Mouse (Mus musculus): ENCODE measurements around the gene Cldn10. TPM values are rescaled to one million over a fixed set of nuclear protein-coding genes. Genes with fewer than 3 reads are reported as not detected.

The Cldn10 gene
- polyA plus RNA-seq, 1 experiment from 2014 or later: 8.4 TPM

DNA sequence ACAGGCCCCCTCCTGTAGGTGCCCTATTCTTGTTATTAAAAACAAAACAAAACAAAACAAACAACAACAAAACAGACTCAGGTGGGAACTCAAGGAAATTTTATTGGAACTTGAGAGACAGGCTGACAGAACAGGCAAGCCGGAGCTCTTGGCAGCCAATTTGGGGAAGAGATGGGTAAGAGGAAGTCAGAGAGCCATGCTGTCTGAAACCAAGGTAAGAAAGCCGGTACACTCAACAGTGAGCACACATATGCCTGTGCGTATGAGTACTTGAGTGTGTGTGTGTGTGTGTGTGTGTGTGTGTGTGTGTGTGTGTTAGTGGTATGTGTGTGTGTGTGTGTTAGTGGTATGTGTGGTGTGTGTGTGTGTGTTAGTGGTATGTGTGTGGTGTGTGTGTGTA is 54.6 kb downstream of the Cldn10 start:
- no peak for ATAC-seq (ENCODE audit: low FRiP score, low TSS enrichment)
- Histone ChIP-seq H3K9ac (ENCODE audit: low read length) (no peak overlapping the region), H3K4me3 (ENCODE audit: low read depth, low read length) (no peak overlapping the region), H3K27ac (replicated peaks) (no peak overlapping the region), H3K27me3 (ENCODE audit: control insufficient read depth, insufficient read depth, low read length) (no peaks in the 10 kb centered on the region), H3K9me3 (ENCODE audit: control insufficient read depth, low read length) (no peaks in the 10 kb centered on the region), H3K36me3 (ENCODE audit: control insufficient read depth, insufficient read depth, low read length) (no peaks in the 10 kb centered on the region), H3K4me2 (replicated peaks; ENCODE audit: low read depth) (no peak overlapping the region), H3K4me1 (replicated peaks; ENCODE audit: control insufficient read depth, insufficient read depth) (no peaks in the 10 kb centered on the region)
- TF ChIP-seq EP300 (optimal IDR thresholded peaks at IDR 0.05): no peak
- TF ChIP-seq CTCF (IDR thresholded peaks at IDR 0.05; ENCODE audit: low read depth): no peak
- DNase-seq (ENCODE audit: low spot score): no peak
- WGBS: 87% methylated on average over 3 of the region's 3 CpGs

DNA sequence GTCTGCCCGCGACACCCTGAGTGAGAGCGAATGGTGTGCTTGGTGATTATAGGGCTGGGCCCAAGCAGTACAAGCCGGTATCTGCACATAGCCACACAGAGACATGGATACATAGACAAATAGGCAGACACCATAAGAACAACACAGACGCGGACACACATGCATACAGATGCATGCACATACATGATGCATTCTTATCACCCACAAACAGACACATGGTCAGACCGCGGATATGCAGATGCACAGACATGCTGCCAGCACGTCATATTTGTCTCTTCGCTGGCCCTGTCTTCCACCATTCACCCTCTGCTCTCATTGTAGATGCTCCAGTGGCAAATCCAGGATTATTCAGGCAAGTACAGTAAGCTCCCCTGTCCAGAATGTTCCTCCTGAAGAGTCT is 59.1 kb downstream of the Cldn10 start:
- ATAC-seq (ENCODE audit: low FRiP score, low TSS enrichment): no peak
- Histone ChIP-seq H3K27me3 (ENCODE audit: control insufficient read depth, insufficient read depth, low read length) (no peaks in the 10 kb centered on the region), H3K4me3 (ENCODE audit: low read depth, low read length) (no peak overlapping the region), H3K27ac (replicated peaks) (no peak overlapping the region), H3K4me1 (replicated peaks; ENCODE audit: control insufficient read depth, insufficient read depth) (no peaks in the 10 kb centered on the region), H3K9ac (ENCODE audit: low read length) (no peak overlapping the region), H3K36me3 (ENCODE audit: control insufficient read depth, insufficient read depth, low read length) (no peaks in the 10 kb centered on the region), H3K9me3 (ENCODE audit: control insufficient read depth, low read length) (no peaks in the 10 kb centered on the region), H3K4me2 (replicated peaks; ENCODE audit: low read depth) (no peak overlapping the region)
- WGBS: 94% methylated on average over 10 of the region's 10 CpGs
- no peak for DNase-seq (ENCODE audit: low spot score)
- TF ChIP-seq EP300 (optimal IDR thresholded peaks at IDR 0.05) (no peak), CTCF (IDR thresholded peaks at IDR 0.05; ENCODE audit: low read depth) (no peak)

DNA sequence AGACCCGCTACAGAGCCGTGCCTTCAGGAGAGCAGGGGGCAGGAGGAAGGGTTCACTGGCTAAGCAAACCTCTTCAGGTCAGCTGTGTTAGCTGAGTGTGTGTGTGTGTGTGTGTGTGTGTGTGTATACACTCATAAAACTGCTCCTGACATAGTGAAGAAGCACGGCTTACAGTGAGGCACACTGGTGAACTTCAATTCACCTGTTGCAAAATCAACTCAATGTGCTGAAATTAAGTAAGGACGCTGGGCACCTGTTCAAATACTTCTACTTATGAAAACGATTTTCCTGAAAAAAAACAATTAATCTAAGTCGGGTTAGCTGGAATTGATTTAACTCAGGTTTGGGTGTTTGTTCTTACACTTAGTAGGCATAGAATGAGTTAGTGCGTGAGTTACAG is 60.5 kb downstream of the Cldn10 start:
- no peaks in the 10 kb centered on the region for H3K4me1 ChIP-seq (replicated peaks; ENCODE audit: control insufficient read depth, insufficient read depth)
- H3K4me2 ChIP-seq (replicated peaks; ENCODE audit: low read depth): no peak overlapping the region
- WGBS: 48% methylated on average over 7 of the region's 7 CpGs
- ATAC-seq (ENCODE audit: low FRiP score, low TSS enrichment) (peak; percentile 49), DNase-seq (ENCODE audit: low spot score) (no peak)
- H3K36me3 ChIP-seq (ENCODE audit: control insufficient read depth, insufficient read depth, low read length): no peaks in the 10 kb centered on the region
- H3K27ac ChIP-seq (replicated peaks): no peak overlapping the region
- H3K9ac ChIP-seq (ENCODE audit: low read length): no peak overlapping the region
- no peaks in the 10 kb centered on the region for H3K27me3 ChIP-seq (ENCODE audit: control insufficient read depth, insufficient read depth, low read length)
- no peak for TF ChIP-seq EP300 (optimal IDR thresholded peaks at IDR 0.05)
- TF ChIP-seq CTCF (IDR thresholded peaks at IDR 0.05; ENCODE audit: low read depth): no peak
- no peaks in the 10 kb centered on the region for H3K9me3 ChIP-seq (ENCODE audit: control insufficient read depth, low read length)
- no peak overlapping the region for H3K4me3 ChIP-seq (ENCODE audit: low read depth, low read length)

DNA sequence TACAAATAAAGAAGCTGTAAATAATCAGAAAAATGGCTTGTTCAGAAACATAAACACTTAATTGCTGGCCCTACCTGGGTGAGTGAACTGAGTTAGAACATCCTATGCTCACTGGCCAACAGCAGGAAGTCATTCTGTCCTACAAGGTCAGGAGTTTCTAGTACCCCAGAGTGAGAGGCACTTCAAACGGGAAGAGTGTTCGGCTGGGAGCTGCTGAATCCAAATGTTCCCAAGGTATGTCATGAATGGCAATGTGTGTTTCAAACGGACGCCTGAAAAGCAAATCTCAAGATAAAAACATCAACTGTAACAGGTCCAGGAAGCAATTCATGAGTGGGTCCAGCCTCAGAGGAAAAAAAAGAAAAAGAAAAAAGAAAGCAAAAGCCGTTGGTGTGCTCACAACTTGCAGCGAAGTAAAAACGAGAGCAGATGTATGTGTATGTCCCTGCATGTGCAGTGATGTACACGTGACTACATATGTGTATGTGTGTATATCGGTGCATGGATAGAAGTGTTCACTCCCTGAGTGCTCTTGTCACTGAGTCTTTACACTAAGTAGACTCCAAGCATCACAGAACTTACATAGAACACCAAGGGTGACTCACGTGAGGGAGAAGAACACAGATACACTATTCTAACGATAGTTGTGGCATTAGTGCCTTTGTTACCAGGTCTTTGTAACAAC is 62.4 kb downstream of the Cldn10 start:
- Histone ChIP-seq H3K4me2 (replicated peaks; ENCODE audit: low read depth) (no peak overlapping the region), H3K27me3 (ENCODE audit: control insufficient read depth, insufficient read depth, low read length) (no peaks in the 10 kb centered on the region), H3K27ac (replicated peaks) (0 out of 2 replicates have a peak overlapping the region, but pooled peaks have one; percentile 5), H3K4me3 (ENCODE audit: low read depth, low read length) (no peak overlapping the region), H3K4me1 (replicated peaks; ENCODE audit: control insufficient read depth, insufficient read depth) (no peaks in the 10 kb centered on the region), H3K9ac (ENCODE audit: low read length) (no peak overlapping the region), H3K36me3 (ENCODE audit: control insufficient read depth, insufficient read depth, low read length) (no peaks in the 10 kb centered on the region), H3K9me3 (ENCODE audit: control insufficient read depth, low read length) (no peaks in the 10 kb centered on the region)
- ATAC-seq (ENCODE audit: low FRiP score, low TSS enrichment) (no peak), DNase-seq (ENCODE audit: low spot score) (no peak)
- no peak for TF ChIP-seq EP300 (optimal IDR thresholded peaks at IDR 0.05)
- 65% methylated on average over 11 of the region's 11 CpGs for WGBS

DNA sequence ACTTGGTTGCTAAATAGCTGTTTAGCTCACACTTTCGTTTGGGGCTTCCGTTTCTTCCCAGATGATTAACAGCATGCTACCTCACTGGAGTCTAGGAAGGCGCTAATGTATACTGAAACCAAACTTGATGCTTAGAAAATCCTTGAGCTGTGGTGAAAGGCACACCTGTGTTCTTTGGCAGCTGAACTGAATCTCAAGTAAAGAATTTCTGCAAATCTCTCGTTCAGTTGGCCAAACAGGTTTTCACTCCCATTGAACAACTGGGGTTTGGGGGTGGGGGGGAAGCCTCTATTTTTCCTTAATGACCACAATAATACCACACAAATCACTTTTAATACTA is 63.0 kb downstream of the Cldn10 start:
- no peaks in the 10 kb centered on the region for H3K4me1 ChIP-seq (replicated peaks; ENCODE audit: control insufficient read depth, insufficient read depth)
- H3K4me2 ChIP-seq (replicated peaks; ENCODE audit: low read depth): no peak overlapping the region
- no peak for DNase-seq (ENCODE audit: low spot score)
- H3K4me3 ChIP-seq (ENCODE audit: low read depth, low read length): no peak overlapping the region
- H3K27ac ChIP-seq (replicated peaks): 0 out of 2 replicates have a peak overlapping the region, but pooled peaks have one; percentile 5
- 41% methylated on average over 4 of the region's 4 CpGs for WGBS
- no peaks in the 10 kb centered on the region for H3K9me3 ChIP-seq (ENCODE audit: control insufficient read depth, low read length)
- H3K27me3 ChIP-seq (ENCODE audit: control insufficient read depth, insufficient read depth, low read length): no peaks in the 10 kb centered on the region
- TF ChIP-seq EP300 (optimal IDR thresholded peaks at IDR 0.05): no peak
- TF ChIP-seq CTCF (IDR thresholded peaks at IDR 0.05; ENCODE audit: low read depth): no peak
- H3K36me3 ChIP-seq (ENCODE audit: control insufficient read depth, insufficient read depth, low read length): no peaks in the 10 kb centered on the region
- H3K9ac ChIP-seq (ENCODE audit: low read length): no peak overlapping the region
- no peak for ATAC-seq (ENCODE audit: low FRiP score, low TSS enrichment)

DNA sequence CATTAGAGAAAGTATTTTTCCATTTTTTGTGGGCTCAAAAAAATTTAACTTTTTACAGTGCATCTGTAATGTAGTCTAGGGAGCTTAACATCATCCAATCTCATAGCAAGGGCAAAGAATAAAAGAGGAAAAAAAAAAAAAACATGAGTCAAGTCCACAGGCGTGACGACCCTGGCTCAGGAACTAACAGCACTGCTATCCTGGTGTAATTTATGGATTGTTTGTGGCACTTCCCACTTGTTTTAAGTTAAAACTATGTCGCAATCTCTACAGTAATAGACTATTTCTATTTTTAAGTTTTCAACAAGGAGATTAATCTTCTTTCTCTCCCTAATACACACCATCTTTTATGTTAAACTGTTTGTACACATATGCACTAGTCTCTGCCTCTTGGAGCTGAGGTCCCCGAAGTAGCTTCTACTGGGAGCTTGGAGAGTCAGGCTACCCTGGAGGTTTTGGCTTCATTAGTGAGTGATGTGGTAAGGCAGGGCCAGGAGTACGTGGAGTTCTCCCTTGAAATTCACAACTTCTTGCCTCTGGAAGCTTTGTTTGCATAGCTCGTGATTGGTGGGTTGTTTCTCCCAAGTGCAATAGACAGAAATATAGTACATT is 63.9 kb downstream of the Cldn10 start:
- DNase-seq (ENCODE audit: low spot score) (no peak), ATAC-seq (ENCODE audit: low FRiP score, low TSS enrichment) (no peak)
- WGBS: 27% methylated on average over 6 of the region's 6 CpGs
- Histone ChIP-seq H3K36me3 (ENCODE audit: control insufficient read depth, insufficient read depth, low read length) (no peaks in the 10 kb centered on the region), H3K9ac (ENCODE audit: low read length) (no peak overlapping the region), H3K4me1 (replicated peaks; ENCODE audit: control insufficient read depth, insufficient read depth) (no peaks in the 10 kb centered on the region), H3K27me3 (ENCODE audit: control insufficient read depth, insufficient read depth, low read length) (no peaks in the 10 kb centered on the region), H3K4me3 (ENCODE audit: low read depth, low read length) (no peak overlapping the region), H3K4me2 (replicated peaks; ENCODE audit: low read depth) (no peak overlapping the region), H3K9me3 (ENCODE audit: control insufficient read depth, low read length) (no peaks in the 10 kb centered on the region), H3K27ac (replicated peaks) (no peak overlapping the region)
- TF ChIP-seq EP300 (optimal IDR thresholded peaks at IDR 0.05): no peak
- no peak for TF ChIP-seq CTCF (IDR thresholded peaks at IDR 0.05; ENCODE audit: low read depth)

All from stomach, postnatal 0 days (tissue).